Mouse (Mus musculus): ENCODE results near the gene Ankrd33.

DNA sequence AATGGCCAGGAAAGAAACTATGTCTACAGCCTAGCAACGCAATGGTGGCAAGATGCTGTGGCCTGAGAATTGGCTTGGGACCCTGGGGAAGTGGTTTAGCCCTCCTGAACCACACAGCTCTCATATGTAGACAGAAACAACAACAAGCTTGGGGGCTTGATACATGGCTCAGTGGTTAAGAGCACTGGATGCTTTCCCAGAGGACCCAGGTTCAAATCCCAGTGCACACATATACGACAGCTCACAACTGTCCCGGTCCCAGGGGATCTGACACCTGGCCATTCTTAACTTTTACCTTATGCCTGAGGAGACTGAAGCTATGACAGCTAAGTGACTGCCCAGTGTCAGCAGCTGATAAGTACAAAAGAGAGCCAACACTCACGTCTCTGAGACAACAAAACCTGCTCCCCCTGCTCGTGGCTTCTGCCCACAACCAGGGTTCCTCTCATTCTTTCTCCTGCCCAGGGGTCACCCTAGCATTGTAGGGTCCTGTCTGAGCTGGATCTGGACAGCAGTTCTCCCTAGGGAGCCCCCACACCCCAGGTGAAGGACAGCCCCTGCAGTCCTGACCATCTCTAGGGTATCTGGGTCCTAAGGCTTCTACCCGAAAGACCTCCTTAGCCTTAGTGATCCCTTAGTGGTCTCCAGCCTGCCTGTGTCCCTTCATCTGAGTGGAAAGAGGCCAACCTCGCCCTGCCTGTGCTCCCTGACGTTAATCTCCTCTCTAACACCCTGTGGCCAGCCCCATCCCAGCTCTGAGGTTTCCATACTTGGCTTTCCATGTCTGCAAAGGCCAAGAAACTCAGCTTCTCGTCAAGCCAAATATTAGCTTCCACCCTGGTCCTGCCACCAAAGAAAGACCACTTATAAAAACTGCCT lies 6.1 kb downstream of the Ankrd33 start:
- no peak for TF ChIP-seq EP300 (IDR thresholded peaks at IDR 0.05; ENCODE audit: low read depth)
- no peak for TF ChIP-seq CTCF (IDR thresholded peaks at IDR 0.05; ENCODE audit: low read depth)

Data from liver, postnatal 0 days (tissue).